Mouse (Mus musculus): ENCODE measurements around the gene Tec. TPM values are rescaled to one million over a fixed set of nuclear protein-coding genes. Genes with fewer than 3 reads are reported as not detected.

Gene Tec
- not detected in 2 replicates for polyA plus RNA-seq (2012)

DNA sequence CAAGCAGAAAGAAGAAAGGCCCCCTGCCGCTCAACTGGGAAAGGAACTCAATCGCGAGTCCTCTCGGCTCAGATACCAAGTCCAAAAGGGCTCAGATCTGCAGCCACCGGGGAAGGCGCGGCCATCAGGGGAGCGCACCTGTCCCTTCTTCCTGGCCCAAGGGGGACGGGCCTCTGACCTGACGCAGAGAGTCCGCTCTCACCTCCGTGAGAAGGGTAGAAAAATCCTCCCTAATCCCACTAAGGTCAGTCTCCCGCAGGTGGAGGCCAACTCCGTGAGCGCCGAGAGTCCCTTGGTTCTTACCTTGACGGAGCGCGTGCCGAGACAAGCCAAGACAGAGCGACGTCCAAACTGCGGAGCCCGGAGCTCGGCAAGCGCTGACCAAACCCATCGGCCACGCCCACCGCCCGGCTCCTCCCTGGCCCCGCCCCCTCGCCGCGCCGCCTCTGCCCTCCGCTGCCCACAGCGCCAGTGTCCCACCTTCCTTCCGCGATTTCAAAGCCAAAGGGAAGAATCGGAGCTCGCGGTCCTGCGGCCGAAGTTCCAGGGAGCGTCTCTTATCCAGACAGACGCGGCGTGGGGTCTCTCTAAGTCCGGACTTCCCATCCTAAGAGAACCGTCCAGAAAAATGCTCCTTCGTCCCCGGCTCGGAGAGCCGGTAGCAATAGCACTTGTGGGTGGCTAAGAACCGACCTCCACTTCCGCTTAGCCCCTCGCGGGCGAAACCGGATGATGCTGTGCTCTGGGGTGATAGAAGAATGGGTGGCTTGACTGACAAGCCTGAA lies at the start of gene Tec:
Gene Tec (minus strand): TSS at position 393 of the 785 bp plus-strand sequence.
- H3K4me3 ChIP-seq (replicated peaks) = peak within 1 kb of the TSS; percentile 59
- peaks cover 57% of the 10 kb centered on the region for H3K27me3 ChIP-seq (ENCODE audit: control insufficient read depth)
- no peaks in the 10 kb centered on the region for H3K36me3 ChIP-seq (ENCODE audit: control insufficient read depth)
- peaks cover 4% of the 10 kb centered on the region for H3K9me3 ChIP-seq (ENCODE audit: control insufficient read depth, low read length)
- TF ChIP-seq GATA1 (IDR thresholded peaks at IDR 0.05; ENCODE audit: low read length) (no peak), TAL1 (IDR thresholded peaks at IDR 0.05; ENCODE audit: low read length) (no peak)
- H3K4me1 ChIP-seq (ENCODE audit: control insufficient read depth) = peaks cover 8% of the 10 kb centered on the region

GRCm38 (mm10) chr5:72916851-72917250 lies 48.6 kb upstream of the Tec start:
- Histone ChIP-seq H3K4me1 (ENCODE audit: control insufficient read depth) (peaks cover 45% of the 10 kb centered on the region), H3K36me3 (ENCODE audit: control insufficient read depth) (no peaks in the 10 kb centered on the region), H3K27me3 (ENCODE audit: control insufficient read depth) (peaks cover 26% of the 10 kb centered on the region), H3K9me3 (ENCODE audit: control insufficient read depth, low read length) (no peaks in the 10 kb centered on the region), H3K4me3 (replicated peaks) (no peak overlapping the region)
- TF ChIP-seq GATA1 (IDR thresholded peaks at IDR 0.05; ENCODE audit: low read length) = no peak
- TF ChIP-seq TAL1 (IDR thresholded peaks at IDR 0.05; ENCODE audit: low read length) = no peak

DNA sequence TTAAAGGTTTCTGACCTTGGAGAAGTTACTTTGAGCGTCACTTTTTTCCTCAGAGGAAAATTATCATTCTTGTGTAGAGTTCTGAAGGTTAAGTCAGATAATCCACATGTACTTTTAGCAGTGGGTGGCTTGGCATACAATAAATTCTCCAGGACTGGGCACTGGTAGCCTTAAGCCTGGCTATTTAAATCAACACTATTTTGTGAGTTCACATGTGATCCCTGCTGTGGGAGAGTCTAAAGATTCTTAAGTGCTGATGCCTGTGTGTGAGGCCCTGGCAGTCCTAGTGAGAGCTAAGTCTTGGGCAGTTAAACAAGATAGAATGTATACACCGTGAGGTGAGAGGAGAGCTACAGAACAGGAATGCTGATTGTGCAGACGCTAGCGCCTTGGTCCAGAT lies 47.8 kb upstream of the Tec start:
- Histone ChIP-seq H3K4me1 (ENCODE audit: control insufficient read depth) (peaks cover 49% of the 10 kb centered on the region), H3K27me3 (ENCODE audit: control insufficient read depth) (peaks cover 26% of the 10 kb centered on the region), H3K36me3 (ENCODE audit: control insufficient read depth) (no peaks in the 10 kb centered on the region), H3K4me3 (replicated peaks) (no peak overlapping the region), H3K9me3 (ENCODE audit: control insufficient read depth, low read length) (no peaks in the 10 kb centered on the region)
- TF ChIP-seq GATA1 (IDR thresholded peaks at IDR 0.05; ENCODE audit: low read length) (no peak), TAL1 (IDR thresholded peaks at IDR 0.05; ENCODE audit: low read length) (no peak)

GRCm38 (mm10) chr5:72914633-72915561 lies 46.6 kb upstream of the Tec start:
- peaks cover 26% of the 10 kb centered on the region for H3K27me3 ChIP-seq (ENCODE audit: control insufficient read depth)
- H3K4me3 ChIP-seq (replicated peaks) = peak overlapping the region; percentile 92
- no peaks in the 10 kb centered on the region for H3K36me3 ChIP-seq (ENCODE audit: control insufficient read depth)
- H3K4me1 ChIP-seq (ENCODE audit: control insufficient read depth) = peaks cover 50% of the 10 kb centered on the region
- TF ChIP-seq GATA1 (IDR thresholded peaks at IDR 0.05; ENCODE audit: low read length) = no peak
- TF ChIP-seq TAL1 (IDR thresholded peaks at IDR 0.05; ENCODE audit: low read length) = no peak
- no peaks in the 10 kb centered on the region for H3K9me3 ChIP-seq (ENCODE audit: control insufficient read depth, low read length)

DNA sequence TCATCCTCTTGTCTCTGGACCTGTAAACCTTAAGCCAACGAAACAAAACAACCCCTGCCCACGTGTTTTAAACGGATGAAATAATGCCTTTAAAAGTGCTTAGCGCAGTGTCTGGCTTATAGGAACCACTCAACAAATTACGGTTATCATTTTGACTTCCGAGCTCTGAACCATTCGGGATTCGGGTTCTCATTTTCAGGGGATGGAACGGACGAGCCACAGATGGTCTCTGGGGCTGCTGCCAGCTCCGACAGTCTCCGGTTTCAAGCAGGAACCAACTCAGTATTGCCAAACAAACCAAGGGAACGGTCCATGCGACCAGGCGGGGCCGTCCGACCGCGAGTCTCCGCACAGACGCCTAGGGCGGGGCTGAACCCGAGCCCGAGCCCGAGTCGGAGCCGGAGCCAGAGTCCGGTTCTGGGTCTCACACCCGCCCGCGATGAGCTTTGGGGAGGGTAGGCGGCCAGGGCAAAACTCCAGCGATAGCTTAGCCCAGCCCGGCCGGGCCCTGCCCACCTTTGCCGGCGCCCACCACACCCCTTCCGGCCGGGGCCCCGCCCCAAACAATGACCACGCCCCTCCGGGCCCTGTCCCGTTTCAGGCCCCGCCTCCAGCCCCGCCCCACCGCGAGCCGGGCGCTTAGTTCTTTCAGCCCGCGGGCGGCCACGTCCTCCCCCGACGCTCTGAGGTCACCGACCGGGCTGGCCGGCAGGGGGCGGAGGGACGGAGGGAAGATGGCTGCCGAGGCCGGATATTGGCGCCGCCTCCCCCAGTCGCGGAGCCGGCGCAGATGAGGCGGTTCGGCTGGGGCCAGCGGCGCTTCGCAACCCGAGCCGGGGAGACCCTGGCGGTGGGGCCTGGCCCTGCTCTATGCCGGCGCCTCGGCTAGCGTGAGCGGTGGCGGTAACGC lies 45.6 kb upstream of the Tec start, which contains the start of gene Slain2:
Gene Slain2 (plus strand): TSS at position 657 of the 910 bp plus-strand sequence.
- Histone ChIP-seq H3K4me3 (replicated peaks) (peak within 1 kb of the TSS; percentile 92), H3K9me3 (ENCODE audit: control insufficient read depth, low read length) (no peaks in the 10 kb centered on the region), H3K27me3 (ENCODE audit: control insufficient read depth) (peaks cover 26% of the 10 kb centered on the region), H3K4me1 (ENCODE audit: control insufficient read depth) (peaks cover 50% of the 10 kb centered on the region), H3K36me3 (ENCODE audit: control insufficient read depth) (no peaks in the 10 kb centered on the region)
- TF ChIP-seq GATA1 (IDR thresholded peaks at IDR 0.05; ENCODE audit: low read length) (no peak), TAL1 (IDR thresholded peaks at IDR 0.05; ENCODE audit: low read length) (no peak)

DNA sequence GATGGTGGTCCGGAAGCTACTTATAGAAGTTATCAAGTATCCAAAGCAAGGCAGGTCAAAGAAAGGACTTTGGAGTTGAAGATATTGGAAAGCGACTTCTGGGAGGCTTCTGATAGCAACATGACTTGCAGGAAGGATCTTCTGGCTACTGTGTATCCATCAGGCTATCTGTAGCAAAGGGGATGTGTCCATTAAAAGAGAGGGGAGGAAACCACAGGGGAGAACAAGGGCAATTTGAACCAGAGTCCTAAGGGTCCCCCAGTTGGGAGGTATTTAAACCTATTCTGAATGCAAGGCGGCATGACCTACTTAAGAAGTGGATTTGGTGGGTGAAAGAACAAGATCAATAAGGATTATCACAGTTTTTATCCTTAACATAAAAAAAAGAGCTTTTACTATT lies 43.0 kb upstream of the Tec start:
- Histone ChIP-seq H3K4me3 (replicated peaks) (no peak overlapping the region), H3K9me3 (ENCODE audit: control insufficient read depth, low read length) (no peaks in the 10 kb centered on the region), H3K36me3 (ENCODE audit: control insufficient read depth) (no peaks in the 10 kb centered on the region), H3K4me1 (ENCODE audit: control insufficient read depth) (peaks cover 39% of the 10 kb centered on the region), H3K27me3 (ENCODE audit: control insufficient read depth) (peaks cover 21% of the 10 kb centered on the region)
- TF ChIP-seq GATA1 (IDR thresholded peaks at IDR 0.05; ENCODE audit: low read length) (no peak), TAL1 (IDR thresholded peaks at IDR 0.05; ENCODE audit: low read length) (no peak)

- Histone ChIP-seq H3K4me1 (ENCODE audit: control insufficient read depth) (peaks cover 36% of the 10 kb centered on the region), H3K9me3 (ENCODE audit: control insufficient read depth, low read length) (no peaks in the 10 kb centered on the region), H3K36me3 (ENCODE audit: control insufficient read depth) (no peaks in the 10 kb centered on the region), H3K27me3 (ENCODE audit: control insufficient read depth) (peaks cover 12% of the 10 kb centered on the region), H3K4me3 (replicated peaks) (no peak overlapping the region)
- TF ChIP-seq TAL1 (IDR thresholded peaks at IDR 0.05; ENCODE audit: low read length) (no peak), GATA1 (IDR thresholded peaks at IDR 0.05; ENCODE audit: low read length) (no peak)
Measured at GRCm38 (mm10) chr5:72910373-72910772, 42.1 kb upstream of the Tec start.

GRCm38 (mm10) chr5:72909363-72909762 lies 41.1 kb upstream of the Tec start:
- no peaks in the 10 kb centered on the region for H3K9me3 ChIP-seq (ENCODE audit: control insufficient read depth, low read length)
- no peaks in the 10 kb centered on the region for H3K36me3 ChIP-seq (ENCODE audit: control insufficient read depth)
- H3K4me3 ChIP-seq (replicated peaks) = no peak overlapping the region
- peaks cover 2% of the 10 kb centered on the region for H3K27me3 ChIP-seq (ENCODE audit: control insufficient read depth)
- TF ChIP-seq TAL1 (IDR thresholded peaks at IDR 0.05; ENCODE audit: low read length) (no peak), GATA1 (IDR thresholded peaks at IDR 0.05; ENCODE audit: low read length) (no peak)
- H3K4me1 ChIP-seq (ENCODE audit: control insufficient read depth) = peaks cover 26% of the 10 kb centered on the region

Data from erythroblast, embryonic 14.5 days (primary cell).